Comparison of ENCODE assay signal across 29 mouse cellular contexts in the genomic region with DNA sequence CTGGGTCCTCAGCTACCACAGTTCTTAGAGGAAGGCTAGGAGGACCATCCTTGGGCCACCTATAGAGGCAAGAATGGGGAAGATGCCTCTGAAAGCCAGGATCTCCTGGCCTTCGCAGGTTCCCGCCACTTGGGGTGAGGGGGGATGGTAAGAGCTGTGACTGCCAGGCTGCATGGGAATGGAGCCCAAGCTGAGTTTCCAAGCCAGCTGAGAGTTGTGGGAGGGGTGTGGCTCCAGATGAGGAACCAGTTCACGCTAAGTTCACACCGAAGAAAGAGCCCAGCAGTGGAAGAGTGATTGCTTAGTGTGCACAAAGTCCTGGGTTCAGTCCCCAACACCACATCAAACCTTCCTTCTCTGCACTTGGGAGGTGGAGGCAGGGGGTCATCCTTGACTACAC. TPM values are rescaled to one million over a fixed set of nuclear protein-coding genes. Genes with fewer than 3 reads are reported as not detected.
DNase-seq lines count a peak whose midpoint lies in the region; ATAC-seq and TF ChIP-seq lines count a peak whose summit lies in the region.
"Had no signal": no experiment of that assay in that cellular context is flagged by ENCODE, and none has a peak within 500 bp of the region (broad histone marks: within the 10 kb centered on the region; RNA-seq: fewer than 3 reads in every experiment).

No protein-coding gene starts in this region.

- peak overlapping the region; percentile 63 for H3K4me2 ChIP-seq in heart, embryonic 16.5 days (ENCODE audit: low read depth, low read length)
- H3K4me2 ChIP-seq: forebrain, embryonic 15.5 days; hindbrain, embryonic 12.5 days had no signal

- no peak for TF ChIP-seq EP300 in MEL (IDR thresholded peaks at IDR 0.05; ENCODE audit: low read depth in 1 of 2, low read length in 2 of 2)

- no peaks in the 10 kb centered on the region for H3K36me3 ChIP-seq in heart, embryonic 16.5 days (ENCODE audit: control insufficient read depth, insufficient read depth)
- H3K36me3 ChIP-seq in MEL (ENCODE audit: control insufficient read depth in 1 of 2, insufficient read depth in 2 of 2, low read length in 2 of 2) = no peaks in the 10 kb centered on the region; a peak in 1 of 4 replicates
- no peaks in the 10 kb centered on the region for H3K36me3 ChIP-seq in kidney, adult 2 months (ENCODE audit: control insufficient read depth, insufficient read depth, low read length)
- H3K36me3 ChIP-seq: embryonic facial prominence, embryonic 13.5 days; forebrain, embryonic 10.5 days; forebrain, embryonic 15.5 days; hindbrain, embryonic 12.5 days; intestine, embryonic 15.5 days; limb, embryonic 13.5 days; lung, embryonic 15.5 days had no signal

- DNase-seq in adrenal gland, postnatal 14 days = peak; percentile 41
- no peak for DNase-seq in adrenal gland, postnatal 25 days
- DNase-seq in heart, postnatal 4 days = no peak
- peak; percentile 20 for DNase-seq in MEL (ENCODE audit: low read depth, low spot score)
- DNase-seq in kidney, adult 2 months = no peak
- DNase-seq: cerebellum, adult 8-10 months; cerebellum, postnatal 36 days; embryo, embryonic 11 days; gastrocnemius, postnatal 25 days; heart, adult 2 months; heart, postnatal 10 days; kidney, postnatal 14 days; midbrain, embryonic 14.5 days; thymus, adult 2 months; thymus, postnatal 4 days had no signal

- no peak for TF ChIP-seq RAD21 in MEL (IDR thresholded peaks at IDR 0.05; ENCODE audit: low read depth, low read length)

- no peak for TF ChIP-seq POLR2A in MEL (IDR thresholded peaks at IDR 0.05; ENCODE audit: control insufficient read depth in 1 of 2, insufficient read depth in 1 of 2, low read depth in 1 of 2, low read length in 2 of 2, poor library complexity in 1 of 2)
- TF ChIP-seq POLR2A in kidney, adult 2 months (IDR thresholded peaks at IDR 0.05; ENCODE audit: low read depth, low read length) = no peak

- no peak for ATAC-seq in heart, embryonic 16.5 days (replicated peaks; ENCODE audit: extremely low read depth, insufficient read depth, low FRiP score)
- peak; percentile 17; the same call in 1 of the 2 replicates for ATAC-seq in granulocyte monocyte progenitor cell, adult 5-6 weeks (replicated peaks; ENCODE audit: poor library complexity, severe bottlenecking)
- ATAC-seq: forebrain, embryonic 15.5 days had no signal

- H3K9me3 ChIP-seq in heart, embryonic 16.5 days (replicated peaks; ENCODE audit: control insufficient read depth, low read length) = no peaks in the 10 kb centered on the region
- no peaks in the 10 kb centered on the region for H3K9me3 ChIP-seq in MEL (replicated peaks; ENCODE audit: insufficient read depth, low read length)
- H3K9me3 ChIP-seq: embryonic facial prominence, embryonic 13.5 days; forebrain, embryonic 10.5 days; forebrain, embryonic 15.5 days; hindbrain, embryonic 12.5 days; intestine, embryonic 15.5 days; limb, embryonic 13.5 days; lung, embryonic 15.5 days; megakaryocyte, embryonic 14.5 days had no signal

- no peak overlapping the region for H3K4me3 ChIP-seq in heart, embryonic 16.5 days (ENCODE audit: low read length)
- H3K4me3 ChIP-seq in MEL (ENCODE audit: control insufficient read depth in 1 of 2, insufficient read depth in 1 of 2, low read depth in 2 of 2, low read length in 2 of 2) = no peak overlapping the region
- H3K4me3 ChIP-seq in kidney, adult 2 months (ENCODE audit: insufficient read depth, low read depth, low read length) = no peak overlapping the region
- H3K4me3 ChIP-seq: embryonic facial prominence, embryonic 13.5 days; forebrain, embryonic 15.5 days; heart, adult 2 months; hindbrain, embryonic 12.5 days; intestine, embryonic 15.5 days; left cerebral cortex, adult 2 months; limb, embryonic 13.5 days; lung, embryonic 15.5 days; megakaryocyte, embryonic 14.5 days had no signal

- H3K79me2 ChIP-seq in MEL (ENCODE audit: control insufficient read depth, insufficient read depth, low read length, poor library complexity) = no peaks in the 10 kb centered on the region

- TF ChIP-seq CTCF in MEL (IDR thresholded peaks at IDR 0.05 in 2 of 3, conservative IDR thresholded peaks at IDR 0.05 in 1 of 3; ENCODE audit: control insufficient read depth in 1 of 3, insufficient read depth in 1 of 3, low read depth in 2 of 3, low read length in 3 of 3, poor library complexity in 1 of 3, severe bottlenecking in 1 of 3) = no peak
- TF ChIP-seq CTCF in kidney, adult 2 months (conservative IDR thresholded peaks at IDR 0.05; ENCODE audit: insufficient read depth, insufficient read length, low read depth, low read length) = no peak

- no peak overlapping the region for H3K27ac ChIP-seq in heart, embryonic 16.5 days (ENCODE audit: low read length)
- H3K27ac ChIP-seq in MEL (ENCODE audit: control insufficient read depth, low read depth, low read length) = no peak overlapping the region
- H3K27ac ChIP-seq in kidney, adult 2 months (ENCODE audit: insufficient read depth, low read depth, low read length) = no peak overlapping the region
- H3K27ac ChIP-seq: embryonic facial prominence, embryonic 13.5 days; forebrain, embryonic 15.5 days; heart, adult 2 months; hindbrain, embryonic 12.5 days; hindbrain, postnatal 0 days; intestine, embryonic 15.5 days; left cerebral cortex, adult 2 months; limb, embryonic 13.5 days; lung, embryonic 15.5 days had no signal

- H3K27me3 ChIP-seq in heart, embryonic 16.5 days (ENCODE audit: control insufficient read depth, insufficient read depth, low read length) = no peaks in the 10 kb centered on the region
- H3K27me3 ChIP-seq in MEL (ENCODE audit: control insufficient read depth in 1 of 2, insufficient read depth in 2 of 2, low read length in 2 of 2) = no peaks in the 10 kb centered on the region
- H3K27me3 ChIP-seq in kidney, adult 2 months (replicated peaks; ENCODE audit: control insufficient read depth, insufficient read depth, low read length) = no peaks in the 10 kb centered on the region
- H3K27me3 ChIP-seq: embryonic facial prominence, embryonic 13.5 days; forebrain, embryonic 15.5 days; intestine, embryonic 15.5 days; limb, embryonic 13.5 days; lung, embryonic 15.5 days had no signal

- 50% methylated on average over 4 of the region's 4 CpGs for WGBS in heart, embryonic 16.5 days
- WGBS in kidney, adult 2 months = 64% methylated on average over 4 of the region's 4 CpGs

- peaks cover 11% of the 10 kb centered on the region for H3K4me1 ChIP-seq in heart, embryonic 16.5 days (ENCODE audit: control insufficient read depth, insufficient read depth, low read length)
- peaks cover 8 to 14% of the 10 kb centered on the region in 2 experiments; a peak in 3 of 4 replicates for H3K4me1 ChIP-seq in MEL (ENCODE audit: control insufficient read depth in 1 of 2, insufficient read depth in 2 of 2, low read length in 2 of 2)
- H3K4me1 ChIP-seq in kidney, adult 2 months (ENCODE audit: control insufficient read depth, insufficient read depth, low read length) = no peaks in the 10 kb centered on the region
- H3K4me1 ChIP-seq: forebrain, embryonic 15.5 days had no signal

- H3K9ac ChIP-seq in heart, embryonic 16.5 days (ENCODE audit: low read length) = no peak overlapping the region
- no peak overlapping the region for H3K9ac ChIP-seq in MEL (ENCODE audit: control insufficient read depth, low read depth, low read length, poor library complexity, severe bottlenecking)
- H3K9ac ChIP-seq: forebrain, embryonic 15.5 days; lung, embryonic 15.5 days had no signal

TF ChIP-seq in MEL, 35 proteins besides CTCF, POLR2A, EP300 and RAD21 (continues in another document):
- no peak for TF ChIP-seq TBP (IDR thresholded peaks at IDR 0.05; ENCODE audit: low read depth, low read length)
- no peak for TF ChIP-seq MYC (IDR thresholded peaks at IDR 0.05; ENCODE audit: low read depth, low read length)
- TF ChIP-seq BHLHE40 (IDR thresholded peaks at IDR 0.05; ENCODE audit: borderline replicate concordance, low read depth, low read length) = no peak
- no peak for TF ChIP-seq MXI1 (IDR thresholded peaks at IDR 0.05; ENCODE audit: low read depth, low read length)
- TF ChIP-seq MAZ (IDR thresholded peaks at IDR 0.05; ENCODE audit: low read depth, low read length) = no peak
- TF ChIP-seq GATA1 (IDR thresholded peaks at IDR 0.05; ENCODE audit: low read depth, low read length) = no peak

RNA-seq across cellular contexts. Expression of a gene that starts 22.2 kb away (rescaled TPM):
- total RNA-seq in adrenal gland, postnatal 14 days (2021) = 17.8 and 24.5 TPM in 2 replicates
- 12.5 and 13.0 TPM in 2 replicates for total RNA-seq in adrenal gland, postnatal 25 days (2021)
- 6.5 and 9.4 TPM in 2 replicates for polyA plus RNA-seq in heart, embryonic 16.5 days (2015; fragmentation: Nextera tagmentation; extraction: Ambion mirVana)
- total RNA-seq in heart, postnatal 4 days (2021) = 10 to 100 TPM; 17.4 to 17.7 TPM
- total RNA-seq in MEL (2012; rRNA removed) = 3.7 and 4.1 TPM in 2 replicates
- 1 to 10 TPM in 1 of 2 experiments, not detected in 1; 8.1 TPM for polyA plus RNA-seq in MEL (2012; ENCODE audit: insufficient read depth in 1 of 2, insufficient read length in 2 of 2, low read depth in 1 of 2, low replicate concordance in 2 of 2, missing spikeins in 1 of 2)
- 1.3 and 8.5 TPM in 2 replicates for total RNA-seq in granulocyte monocyte progenitor cell, adult 5-6 weeks (2014; fragmentation: Nextera tagmentation)
- 8.8 and 16.9 TPM in 2 replicates for total RNA-seq in granulocyte monocyte progenitor cell, adult 5-6 weeks (2017)
- 14.8 and 24.2 TPM in 2 replicates for polyA plus RNA-seq in kidney, adult 2 months (2012; rRNA removed)

RNA-seq across cellular contexts. Expression of a gene that starts 24.8 kb away (rescaled TPM):
- 0.11 TPM in 2 replicates for total RNA-seq in adrenal gland, postnatal 14 days (2021)
- 0.15 TPM in 1 of 2 replicates, not detected in the other for total RNA-seq in adrenal gland, postnatal 25 days (2021)
- 0.37 and 0.39 TPM in 2 replicates for polyA plus RNA-seq in heart, embryonic 16.5 days (2015; fragmentation: Nextera tagmentation; extraction: Ambion mirVana)
- under 1 TPM in 1 of 2 experiments, not detected in 1; 0.07 TPM for total RNA-seq in heart, postnatal 4 days (2021)
- total RNA-seq in MEL (2012; rRNA removed) = not detected in 2 replicates
- polyA plus RNA-seq in MEL (2012; ENCODE audit: insufficient read depth in 1 of 2, insufficient read length in 2 of 2, low read depth in 1 of 2, low replicate concordance in 2 of 2, missing spikeins in 1 of 2) = under 1 TPM in 1 of 2 experiments, not detected in 1; 0.01 TPM
- 2.4 and 2.8 TPM in 2 replicates for total RNA-seq in granulocyte monocyte progenitor cell, adult 5-6 weeks (2014; fragmentation: Nextera tagmentation)
- 3.3 and 3.6 TPM in 2 replicates for total RNA-seq in granulocyte monocyte progenitor cell, adult 5-6 weeks (2017)
- 0.06 and 0.07 TPM in 2 replicates for polyA plus RNA-seq in kidney, adult 2 months (2012; rRNA removed)
- total RNA-seq: gastrocnemius, adult 18-20 months; gastrocnemius, postnatal 25 days; heart, adult 2 months; heart, postnatal 10 days; monocyte, adult 5-6 weeks had no signal

RNA-seq across cellular contexts. Expression of a gene that starts 24.9 kb away (rescaled TPM):
- 17.0 and 22.3 TPM in 2 replicates for total RNA-seq in adrenal gland, postnatal 14 days (2021)
- 16.5 and 33.1 TPM in 2 replicates for total RNA-seq in adrenal gland, postnatal 25 days (2021)
- 22.4 and 23.1 TPM in 2 replicates for polyA plus RNA-seq in heart, embryonic 16.5 days (2015; fragmentation: Nextera tagmentation; extraction: Ambion mirVana)
- total RNA-seq in heart, postnatal 4 days (2021) = 10 to 100 TPM; 15.2 to 16.0 TPM
- 15.8 and 18.3 TPM in 2 replicates for total RNA-seq in MEL (2012; rRNA removed)
- 10 to 100 TPM in 1 of 2 experiments, not detected in 1; 21.9 TPM for polyA plus RNA-seq in MEL (2012; ENCODE audit: insufficient read depth in 1 of 2, insufficient read length in 2 of 2, low read depth in 1 of 2, low replicate concordance in 2 of 2, missing spikeins in 1 of 2)
- total RNA-seq in granulocyte monocyte progenitor cell, adult 5-6 weeks (2014; fragmentation: Nextera tagmentation) = 8.0 and 9.4 TPM in 2 replicates
- total RNA-seq in granulocyte monocyte progenitor cell, adult 5-6 weeks (2017) = 4.8 and 9.5 TPM in 2 replicates
- polyA plus RNA-seq in kidney, adult 2 months (2012; rRNA removed) = 17.8 and 20.7 TPM in 2 replicates

Comparison
In these comparisons a context has a peak if more than half of its experiments do, and no peak if none do; other contexts are left out.
1. DNase-seq: peak in adrenal gland, postnatal 14 days (single experiment) and MEL (single experiment); none in adrenal gland, postnatal 25 days (single experiment), heart, postnatal 4 days (single experiment) and kidney, adult 2 months (single experiment).